Mouse (Mus musculus) forebrain, embryonic 14.5 days (tissue): Measurements from ENCODE around the gene Igfbp2. TPM values are rescaled to one million over a fixed set of nuclear protein-coding genes. Genes with fewer than 3 reads are reported as not detected.

ENCODE experiments used
- ATAC-seq: fragments of 200-750 bp; cut with Nextera tagmentation; 2 replicates; pipeline ENCODE4 v1.8.0; 2017; ENCODE audit warnings: mild to moderate bottlenecking, moderate library complexity
- DNase-seq: peaks from one replicate; pipeline ENCODE4 v3.0.0-alpha.2; 2015; ENCODE audit warnings: low spot score
- H3K27ac ChIP-seq: fragments of 300-500 bp; sonication (generic); 2 replicates; pipeline ENCODE4 v1.5.1; 2014; ENCODE audit warnings: low read depth, mild to moderate bottlenecking, control low read depth, low read length, moderate library complexity
- H3K27me3 ChIP-seq: fragments of 300-500 bp; sonication (generic); replicated peaks from 2 replicates; pipeline ENCODE4 v1.6.1; 2014; ENCODE audit warnings: low read length, control low read depth, mixed read lengths; ENCODE audit not compliant: control insufficient read depth, insufficient read depth
- H3K36me3 ChIP-seq: fragments of 300-500 bp; sonication (generic); 2 replicates; pipeline ENCODE4 v1.6.1; 2014; ENCODE audit warnings: low read length, control low read depth; ENCODE audit not compliant: control insufficient read depth, insufficient read depth
- H3K4me1 ChIP-seq: fragments of 300-500 bp; sonication (generic); 2 replicates; pipeline ENCODE4 v1.6.1; 2014; ENCODE audit warnings: antibody characterized with exemption, low read length, control low read depth; ENCODE audit not compliant: control insufficient read depth, insufficient read depth
- H3K4me2 ChIP-seq: fragments of 300-500 bp; sonication (generic); 2 replicates; pipeline ENCODE4 v1.6.1; 2014; ENCODE audit warnings: mild to moderate bottlenecking, control low read depth, low read length
- H3K4me3 ChIP-seq: fragments of 300-500 bp; sonication (generic); 2 replicates; pipeline ENCODE4 v1.5.1; 2014; ENCODE audit warnings: low read depth, low read length, control low read depth
- H3K9ac ChIP-seq: fragments of 300-500 bp; sonication (generic); 2 replicates; pipeline ENCODE4 v1.6.1; 2014; ENCODE audit warnings: mild to moderate bottlenecking, low read length, control low read depth, moderate library complexity
- H3K9me3 ChIP-seq: fragments of 300-500 bp; sonication (generic); replicated peaks from 2 replicates; pipeline ENCODE4 v1.6.1; 2016; ENCODE audit warnings: low read length, control low read depth, mixed read lengths; ENCODE audit not compliant: control insufficient read depth
- WGBS: fragments of 180-500 bp; shearing (Covaris S2); extraction: QIAGEN DNeasy Blood & Tissue Kit; methylation state at CpG from one replicate; pipeline ENCODE4 v1.1.7; 2014; 5-methylcytosine and 5-hydroxymethylcytosine counted together
- polyA plus RNA-seq: library from polyadenylated mRNA; unstranded; fragments of >200 nt; fragmentation: Nextera tagmentation; extraction: Ambion mirVana; gene quantifications from 2 replicates; pipeline ENCODE4 v1.2.1, GENCODE M21; 2014

Igfbp2 gene
- polyA plus RNA-seq, 1 experiment from 2014 or later = 384 TPM

DNA sequence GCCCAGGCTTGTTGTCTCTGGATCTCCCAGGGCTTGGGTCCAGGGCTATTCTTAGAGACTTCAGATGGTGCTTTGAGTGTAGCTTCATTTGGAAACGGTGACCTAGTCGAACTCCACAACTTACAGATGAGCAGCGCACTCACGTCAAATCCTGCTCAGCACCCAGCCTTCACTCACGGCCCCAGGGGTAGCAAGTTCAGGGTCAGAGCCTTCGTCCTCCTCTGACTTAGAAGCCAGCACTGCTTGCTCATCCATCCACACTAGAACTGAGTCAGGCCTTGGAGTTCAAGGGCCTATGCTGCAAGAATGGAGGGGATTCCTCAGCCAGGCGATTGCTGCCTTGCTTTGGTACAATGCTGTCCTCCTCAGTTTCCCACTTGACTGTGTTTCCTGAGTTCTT, 15.5 kb downstream of the Igfbp2 start:
- peaks cover 34% of the 10 kb centered on the region for H3K36me3 ChIP-seq
- no peaks in the 10 kb centered on the region for H3K4me1 ChIP-seq
- ATAC-seq = no peak
- no peak overlapping the region for H3K4me3 ChIP-seq
- no peaks in the 10 kb centered on the region for H3K9me3 ChIP-seq
- no peak overlapping the region for H3K27ac ChIP-seq
- no peak overlapping the region for H3K4me2 ChIP-seq
- H3K27me3 ChIP-seq = no peaks in the 10 kb centered on the region
- no peak for DNase-seq
- 88% methylated on average over 7 of the region's 7 CpGs for WGBS
- H3K9ac ChIP-seq = no peak overlapping the region

DNA sequence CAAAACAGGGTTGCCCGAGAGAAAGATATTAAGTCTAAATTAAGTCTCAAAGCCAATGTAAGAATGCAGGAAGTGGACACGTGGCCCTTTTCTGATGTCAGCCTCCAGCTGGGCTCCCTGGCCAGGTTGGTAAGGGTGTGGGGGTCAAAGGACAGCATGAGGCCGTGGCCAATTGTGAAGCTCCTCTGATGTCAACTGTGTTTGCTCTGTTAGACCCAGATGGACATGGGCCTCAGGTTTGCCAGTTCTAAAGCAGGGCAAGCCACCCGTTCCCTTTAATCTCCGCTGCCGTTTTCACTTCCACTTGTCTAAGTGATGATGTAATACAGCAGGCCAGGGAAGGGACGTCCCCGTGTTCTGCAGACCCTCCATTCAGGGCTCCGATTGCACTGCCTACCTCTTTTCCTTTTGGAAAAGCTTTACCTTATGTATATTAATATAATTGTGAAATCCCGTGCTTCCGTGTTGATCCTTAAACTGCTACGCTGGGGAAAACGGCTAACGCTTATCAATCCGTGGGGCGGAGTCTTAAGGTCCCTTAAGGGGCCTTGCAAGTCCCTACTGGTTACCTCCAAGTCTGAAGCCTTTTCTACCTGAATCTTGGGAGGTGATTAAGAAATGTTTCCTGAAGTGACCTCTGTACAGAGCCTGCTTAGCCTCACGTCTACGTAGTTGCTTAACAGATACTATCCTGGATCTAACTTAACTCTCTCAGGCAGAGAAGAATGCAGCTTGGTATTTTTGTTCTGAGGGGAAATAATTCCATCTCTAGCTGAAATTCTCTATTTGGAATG, 18.6 kb downstream of the Igfbp2 start:
- no peak overlapping the region for H3K27ac ChIP-seq
- WGBS = 86% methylated on average over 18 of the region's 18 CpGs
- no peaks in the 10 kb centered on the region for H3K4me1 ChIP-seq
- H3K4me3 ChIP-seq = no peak overlapping the region
- no peak overlapping the region for H3K9ac ChIP-seq
- H3K36me3 ChIP-seq = peaks cover 16% of the 10 kb centered on the region
- ATAC-seq (no peak), DNase-seq (no peak)
- H3K27me3 ChIP-seq = no peaks in the 10 kb centered on the region
- no peaks in the 10 kb centered on the region for H3K9me3 ChIP-seq
- H3K4me2 ChIP-seq = no peak overlapping the region

DNA sequence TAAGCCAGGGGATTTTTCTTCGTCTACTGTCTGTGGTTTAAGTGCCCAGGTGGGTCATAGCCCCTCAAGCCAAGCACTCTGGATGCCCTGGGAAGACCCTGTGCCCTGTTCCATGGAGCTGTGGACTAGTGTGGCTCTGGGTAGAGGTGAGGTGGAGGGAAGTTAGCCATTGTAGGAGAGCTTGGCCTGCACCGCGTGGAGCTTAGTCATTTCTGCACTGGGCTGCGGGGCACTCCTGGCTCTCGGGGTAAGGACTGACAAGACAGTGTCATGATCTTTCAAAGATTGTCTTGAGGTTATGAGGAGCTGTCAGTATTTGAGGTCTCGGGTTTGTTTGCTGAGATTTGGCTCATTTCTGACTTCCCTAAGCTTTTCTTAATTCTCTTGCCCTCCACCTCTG, 20.4 kb downstream of the Igfbp2 start:
- H3K27me3 ChIP-seq = no peaks in the 10 kb centered on the region
- no peak overlapping the region for H3K4me3 ChIP-seq
- no peaks in the 10 kb centered on the region for H3K4me1 ChIP-seq
- H3K36me3 ChIP-seq = peaks cover 21% of the 10 kb centered on the region
- ATAC-seq (no peak), DNase-seq (no peak)
- WGBS = 97% methylated on average over 6 of the region's 6 CpGs
- no peak overlapping the region for H3K9ac ChIP-seq
- H3K27ac ChIP-seq = no peak overlapping the region
- no peak overlapping the region for H3K4me2 ChIP-seq
- H3K9me3 ChIP-seq = no peaks in the 10 kb centered on the region

DNA sequence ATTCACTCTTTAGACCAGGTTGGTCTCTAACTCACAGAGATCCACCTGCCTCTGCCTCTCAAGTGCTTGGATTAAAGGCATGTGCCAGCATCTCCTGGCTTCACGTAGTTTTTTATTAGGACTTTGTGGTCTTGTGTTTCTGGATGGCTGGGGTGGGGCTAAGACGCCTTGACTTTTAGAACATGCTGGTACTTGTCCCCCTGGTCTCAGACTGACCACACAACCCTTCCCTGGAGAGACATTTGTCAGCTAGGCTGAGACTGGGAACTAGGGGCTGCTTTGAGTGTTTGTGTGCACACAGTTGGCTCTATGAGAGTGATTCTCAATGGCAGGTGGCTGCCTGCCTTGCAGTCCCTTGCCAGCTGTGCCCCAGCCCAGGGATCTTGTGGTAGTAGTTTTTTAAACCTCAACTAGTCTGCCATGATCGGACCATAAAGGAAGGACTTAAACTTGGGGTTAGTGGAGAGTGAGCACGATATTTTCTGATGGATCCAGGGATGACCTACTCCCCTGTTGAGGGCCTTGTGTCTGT, 23.6 kb downstream of the Igfbp2 start:
- WGBS = 91% methylated on average over 4 of the region's 4 CpGs
- no peak overlapping the region for H3K4me2 ChIP-seq
- H3K27me3 ChIP-seq = no peaks in the 10 kb centered on the region
- no peak for ATAC-seq
- no peak overlapping the region for H3K4me3 ChIP-seq
- H3K9ac ChIP-seq = no peak overlapping the region
- peaks cover 47% of the 10 kb centered on the region for H3K36me3 ChIP-seq
- H3K9me3 ChIP-seq = no peaks in the 10 kb centered on the region
- DNase-seq = no peak
- H3K27ac ChIP-seq = no peak overlapping the region
- H3K4me1 ChIP-seq = no peaks in the 10 kb centered on the region

DNA sequence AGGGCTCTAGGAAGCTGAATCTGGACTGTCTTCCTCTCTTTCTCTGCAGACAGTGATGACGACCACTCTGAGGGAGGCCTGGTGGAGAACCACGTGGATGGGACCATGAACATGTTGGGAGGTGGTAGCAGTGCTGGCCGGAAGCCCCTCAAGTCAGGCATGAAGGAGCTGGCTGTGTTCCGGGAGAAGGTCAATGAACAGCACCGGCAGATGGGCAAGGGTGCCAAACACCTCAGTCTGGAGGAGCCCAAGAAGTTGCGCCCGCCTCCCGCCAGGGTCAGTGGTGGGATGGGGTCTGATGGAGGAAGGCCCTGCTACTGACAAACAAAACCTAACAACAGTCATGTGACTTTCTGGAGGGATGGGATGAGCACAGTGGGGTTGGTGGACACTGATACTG, 24.7 kb downstream of the Igfbp2 start:
- ATAC-seq (no peak), DNase-seq (no peak)
- H3K9me3 ChIP-seq = no peaks in the 10 kb centered on the region
- H3K27ac ChIP-seq = no peak overlapping the region
- no peak overlapping the region for H3K4me3 ChIP-seq
- 86% methylated on average over 8 of the region's 8 CpGs for WGBS
- no peaks in the 10 kb centered on the region for H3K4me1 ChIP-seq
- H3K27me3 ChIP-seq = no peaks in the 10 kb centered on the region
- no peak overlapping the region for H3K9ac ChIP-seq
- H3K4me2 ChIP-seq = no peak overlapping the region
- peaks cover 44% of the 10 kb centered on the region for H3K36me3 ChIP-seq

DNA sequence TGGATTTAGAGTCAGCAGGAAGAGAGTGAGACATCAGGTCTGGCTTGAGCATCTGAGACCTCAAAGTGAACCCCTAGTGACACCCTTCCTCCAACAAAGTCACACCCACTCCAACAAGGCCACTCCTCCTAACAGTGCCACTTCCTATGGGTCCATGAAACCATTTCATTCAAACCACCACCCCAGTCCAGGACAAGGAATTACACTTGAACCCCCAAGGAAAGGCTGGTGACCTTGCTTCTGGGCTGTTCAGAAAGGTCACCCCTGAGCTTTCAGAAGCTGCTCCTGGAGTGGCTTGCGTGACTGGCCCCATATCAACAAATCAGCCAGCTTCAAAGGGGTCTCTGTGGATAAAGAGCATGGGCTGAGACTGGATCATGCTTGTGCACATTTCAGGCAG, 29.5 kb downstream of the Igfbp2 start:
- Histone ChIP-seq H3K9ac (no peak overlapping the region), H3K27ac (no peak overlapping the region)
- ATAC-seq = no peak

DNA sequence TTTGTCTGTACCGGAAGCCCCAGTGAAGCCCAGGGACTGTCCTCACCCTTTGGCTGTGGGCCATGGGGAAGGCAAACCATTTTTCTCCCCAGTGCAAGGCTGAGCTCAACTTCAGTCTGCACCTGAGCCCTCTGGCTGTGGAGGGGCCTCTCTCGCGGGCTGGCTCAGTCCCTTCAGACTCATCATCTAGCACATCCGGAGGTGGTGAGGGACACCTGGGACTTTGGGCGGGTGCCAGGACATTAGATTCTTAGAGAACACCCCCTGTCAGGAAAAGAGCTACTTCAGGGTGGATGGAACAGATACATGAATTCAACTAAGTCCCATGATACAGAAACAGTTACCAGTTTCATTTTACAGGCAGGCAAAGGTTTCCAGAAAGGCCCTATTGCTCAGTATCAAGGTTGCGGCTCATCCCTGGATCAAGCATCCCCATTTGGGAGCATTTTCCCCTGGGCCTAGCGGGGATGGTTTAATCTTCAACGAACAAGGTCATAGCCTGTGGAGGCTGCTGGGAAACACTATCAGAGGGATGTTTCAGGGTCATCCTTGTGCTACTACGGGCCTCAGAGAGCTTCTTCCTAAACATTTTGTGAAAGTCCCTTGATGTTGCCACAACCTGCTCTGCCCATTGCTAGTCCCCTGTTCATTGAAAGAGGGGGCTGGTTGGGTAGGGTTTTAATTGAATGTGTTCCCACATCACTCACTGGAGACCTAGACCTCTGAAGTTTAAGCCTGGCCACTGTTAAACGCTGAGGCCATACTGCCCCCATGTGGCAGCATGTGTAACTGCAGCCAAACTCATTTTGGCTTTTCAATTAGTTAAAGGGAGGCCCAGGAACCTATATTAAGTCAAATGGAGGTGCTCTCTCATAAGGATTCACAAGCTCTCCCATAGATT, 30.3 kb downstream of the Igfbp2 start:
- DNase-seq (peak; percentile 84), ATAC-seq (peak; percentile 57)
- Histone ChIP-seq H3K4me2 (no peak overlapping the region), H3K36me3 (peaks cover 33% of the 10 kb centered on the region), H3K9ac (no peak overlapping the region), H3K4me1 (peaks cover 4% of the 10 kb centered on the region), H3K27me3 (no peaks in the 10 kb centered on the region), H3K9me3 (no peaks in the 10 kb centered on the region), H3K27ac (no peak overlapping the region), H3K4me3 (no peak overlapping the region)
- WGBS = 42% methylated on average over 10 of the region's 10 CpGs

More for the DNA sequence above, 29.5 kb downstream of the Igfbp2 start:
- H3K4me3 ChIP-seq = no peak overlapping the region
- peaks cover 39% of the 10 kb centered on the region for H3K36me3 ChIP-seq
- H3K9me3 ChIP-seq = no peaks in the 10 kb centered on the region
- 74% methylated on average over 1 of the region's 1 CpGs for WGBS
- H3K4me2 ChIP-seq = no peak overlapping the region
- DNase-seq = no peak
- H3K4me1 ChIP-seq = peaks cover 2% of the 10 kb centered on the region
- no peaks in the 10 kb centered on the region for H3K27me3 ChIP-seq

DNA sequence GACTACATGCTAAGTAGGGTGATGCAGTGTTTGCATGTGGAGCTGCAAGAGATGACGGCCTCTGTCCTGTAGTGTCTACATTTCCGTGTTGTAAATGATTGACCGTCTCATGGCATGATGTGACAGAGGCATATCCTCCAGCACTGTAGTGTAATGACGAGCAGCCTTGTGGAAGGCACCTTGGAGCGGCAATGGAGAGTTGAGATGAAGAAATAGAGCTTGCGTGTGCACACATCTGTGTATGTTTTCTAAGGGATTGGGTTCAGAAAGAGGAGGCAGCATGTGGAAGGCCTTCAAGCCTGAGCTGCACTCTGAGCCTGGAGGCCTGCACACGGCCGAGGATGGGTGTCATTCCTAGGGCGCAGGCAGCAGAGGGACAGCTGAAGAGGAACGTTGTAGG, 31.4 kb downstream of the Igfbp2 start:
- Histone ChIP-seq H3K36me3 (peaks cover 23% of the 10 kb centered on the region), H3K4me1 (peaks cover 4% of the 10 kb centered on the region), H3K4me3 (no peak overlapping the region), H3K4me2 (no peak overlapping the region), H3K27me3 (no peaks in the 10 kb centered on the region), H3K27ac (no peak overlapping the region), H3K9me3 (no peaks in the 10 kb centered on the region), H3K9ac (no peak overlapping the region)
- DNase-seq (no peak), ATAC-seq (no peak)
- 90% methylated on average over 10 of the region's 10 CpGs for WGBS
